Mouse (Mus musculus): ENCODE measurements at regions not wholly inside any gene's neighbourhood (a gene's known extent, or its start where the extent isn't known, plus 50 kb on each side); places are given as distances from the start of the nearest gene placed in this dataset.

GRCm38 (mm10) chr4:142775023-142775422 is 437.8 kb downstream of the Prdm2 start:
- no peak for DNase-seq (ENCODE audit: low spot score)

- DNase-seq (ENCODE audit: low spot score), result no peak
These were observed 439.1 kb downstream of the Prdm2 start for GRCm38 (mm10) chr4:142773651-142774151.

- no peak for DNase-seq (ENCODE audit: low spot score)
These were observed 439.9 kb downstream of the Prdm2 start for GRCm38 (mm10) chr4:142772751-142773455.

GRCm38 (mm10) chr4:142771520-142772150 is 441.2 kb downstream of the Prdm2 start:
- no peak for DNase-seq (ENCODE audit: low spot score)

- no peak for DNase-seq (ENCODE audit: low spot score)
These were observed 442.6 kb downstream of the Prdm2 start for GRCm38 (mm10) chr4:142770177-142770576.

GRCm38 (mm10) chr4:142767665-142768064 is 445.1 kb downstream of the Prdm2 start:
- DNase-seq (ENCODE audit: low spot score), result no peak

GRCm38 (mm10) chr4:142761577-142761976 is 451.2 kb downstream of the Prdm2 start:
- DNase-seq (ENCODE audit: low spot score), result no peak

GRCm38 (mm10) chr4:142758102-142758501 is 454.7 kb downstream of the Prdm2 start:
- DNase-seq (ENCODE audit: low spot score), result no peak

GRCm38 (mm10) chr4:142756332-142756731 is 456.5 kb downstream of the Prdm2 start:
- no peak for DNase-seq (ENCODE audit: low spot score)

GRCm38 (mm10) chr4:142749918-142750317 is 462.9 kb downstream of the Prdm2 start:
- DNase-seq (ENCODE audit: low spot score), result no peak

GRCm38 (mm10) chr4:142723554-142723907 is 484.3 kb upstream of the Kazn start:
- DNase-seq (ENCODE audit: low spot score), result no peak

- DNase-seq (ENCODE audit: low spot score), result no peak
These were observed 483.8 kb upstream of the Kazn start for GRCm38 (mm10) chr4:142722845-142723553.

- no peak for DNase-seq (ENCODE audit: low spot score)
These were observed 462.4 kb upstream of the Kazn start for GRCm38 (mm10) chr4:142701606-142702005.

- DNase-seq (ENCODE audit: low spot score), result no peak
These were observed 455.7 kb upstream of the Kazn start for GRCm38 (mm10) chr4:142694926-142695325.

- DNase-seq (ENCODE audit: low spot score), result no peak
These were observed 449.0 kb upstream of the Kazn start for GRCm38 (mm10) chr4:142688241-142688640.

GRCm38 (mm10) chr4:142677426-142677825 is 438.2 kb upstream of the Kazn start:
- DNase-seq (ENCODE audit: low spot score), result no peak

- no peak for DNase-seq (ENCODE audit: low spot score)
These were observed 435.7 kb upstream of the Kazn start for GRCm38 (mm10) chr4:142674641-142675465.

- no peak for DNase-seq (ENCODE audit: low spot score)
These were observed 432.8 kb upstream of the Kazn start for GRCm38 (mm10) chr4:142671872-142672458.

GRCm38 (mm10) chr4:142664781-142665180 is 425.6 kb upstream of the Kazn start:
- no peak for DNase-seq (ENCODE audit: low spot score)

- DNase-seq (ENCODE audit: low spot score), result no peak
These were observed 419.0 kb upstream of the Kazn start for GRCm38 (mm10) chr4:142658156-142658555.

GRCm38 (mm10) chr4:142641069-142641468 is 401.9 kb upstream of the Kazn start:
- no peak for DNase-seq (ENCODE audit: low spot score)

GRCm38 (mm10) chr4:142639340-142639733 is 400.1 kb upstream of the Kazn start:
- no peak for DNase-seq (ENCODE audit: low spot score)

Data from MN1 (cell line).